Comparison of ENCODE assay signal across 8 mouse cellular contexts in genomic region chr6:29473941-29474691, GRCm38 (mm10). TPM values are rescaled to one million over a fixed set of nuclear protein-coding genes. Genes with fewer than 3 reads are reported as not detected.
DNase-seq lines count a peak whose midpoint lies in the region; ATAC-seq lines count a peak whose summit lies in the region.

No protein-coding gene starts in this region.

- H3K27ac ChIP-seq in intestine, embryonic 14.5 days (ENCODE audit: low read depth): no peak overlapping the region

- peak overlapping the region; percentile 82 for H3K4me2 ChIP-seq in intestine, embryonic 14.5 days (ENCODE audit: low read length)

- H3K9ac ChIP-seq in intestine, embryonic 14.5 days (ENCODE audit: low read length): peak overlapping the region; percentile 47

- peak overlapping the region; percentile 46 for H3K4me3 ChIP-seq in intestine, embryonic 14.5 days (ENCODE audit: low read depth, low read length)

- no peaks in the 10 kb centered on the region for H3K9me3 ChIP-seq in intestine, embryonic 14.5 days (ENCODE audit: control insufficient read depth, low read length)

- intact Hi-C loops in left cerebral cortex, postnatal 14 days (cut with DNase I): no loop called here

- WGBS in intestine, embryonic 14.5 days: 3% methylated on average over 33 of the region's 33 CpGs

- H3K36me3 ChIP-seq in intestine, embryonic 14.5 days (ENCODE audit: control insufficient read depth, insufficient read depth, low read length): peaks cover 12% of the 10 kb centered on the region

- ATAC-seq in intestine, embryonic 14.5 days (replicated peaks; ENCODE audit: low FRiP score, low TSS enrichment, low read depth): peak; percentile 92
- peak; percentile 99 for ATAC-seq in megakaryocyte-erythroid progenitor cell, adult 5-6 weeks (replicated peaks; ENCODE audit: low FRiP score, low TSS enrichment, poor library complexity, severe bottlenecking)

- DNase-seq in adrenal gland, adult 8-10 months: peak; percentile 84
- DNase-seq in embryo, embryonic 11 days: peak; percentile 90
- DNase-seq in gastrocnemius, postnatal 25 days: peak; percentile 69
- DNase-seq in intestine, embryonic 14.5 days (ENCODE audit: low spot score): peak; percentile 87
- peak; percentile 67 to 72 for DNase-seq in left cerebral cortex, postnatal 14 days (ENCODE audit: low spot score in 2 of 2)
- peak; percentile 72 for DNase-seq in right cerebral cortex, postnatal 14 days
- peak; percentile 56 to 73 for DNase-seq in urinary bladder, postnatal 36 days (ENCODE audit: low spot score in 2 of 2)

- H3K27me3 ChIP-seq in intestine, embryonic 14.5 days (replicated peaks; ENCODE audit: control insufficient read depth, insufficient read depth, low read length): no peaks in the 10 kb centered on the region

- H3K4me1 ChIP-seq in intestine, embryonic 14.5 days (replicated peaks; ENCODE audit: control insufficient read depth, insufficient read depth, low read length): 0 out of 2 replicates have a peak, but pooled peaks cover under 1% of the 10 kb centered on the region

RNA-seq across cellular contexts. Expression of gene Atp6v1fnb, which starts 2.9 kb away (rescaled TPM):
- total RNA-seq in adrenal gland, adult 8-10 months (2022): 1 to 10 TPM in 1 of 4 experiments, under 1 TPM in 2, not detected in 1; 0.38 to 1.5 (median 0.91) TPM
- total RNA-seq in gastrocnemius, postnatal 25 days (2021): not detected
- 0.28 TPM in 1 of 2 replicates, not detected in the other for polyA plus RNA-seq in intestine, embryonic 14.5 days (2014; fragmentation: Nextera tagmentation; extraction: Ambion mirVana)
- total RNA-seq in left cerebral cortex, postnatal 14 days (2021): 1 to 10 TPM in 1 of 2 experiments, under 1 TPM in 1; 0.70 to 1.3 TPM
- total RNA-seq in megakaryocyte-erythroid progenitor cell, adult 5-6 weeks (2014; fragmentation: Nextera tagmentation): not detected in 2 replicates
- total RNA-seq in megakaryocyte-erythroid progenitor cell, adult 5-6 weeks (2017): not detected in 2 replicates

RNA-seq across cellular contexts. Expression of gene Atp6v1f, which starts 6.6 kb away (rescaled TPM):
- total RNA-seq in adrenal gland, adult 8-10 months (2022): 100 to 1,000 TPM; 218 to 251 (median 230) TPM
- total RNA-seq in gastrocnemius, postnatal 25 days (2021): 100 to 1,000 TPM in 1 of 2 experiments, 10 to 100 TPM in 1; 90.2 to 102 TPM
- 291 and 300 TPM in 2 replicates for polyA plus RNA-seq in intestine, embryonic 14.5 days (2014; fragmentation: Nextera tagmentation; extraction: Ambion mirVana)
- total RNA-seq in left cerebral cortex, postnatal 14 days (2021): 100 to 1,000 TPM; 253 to 268 TPM
- total RNA-seq in megakaryocyte-erythroid progenitor cell, adult 5-6 weeks (2014; fragmentation: Nextera tagmentation): 168 and 176 TPM in 2 replicates
- 167 and 198 TPM in 2 replicates for total RNA-seq in megakaryocyte-erythroid progenitor cell, adult 5-6 weeks (2017)

RNA-seq across cellular contexts. Expression of gene Kcp, which starts 33.6 kb away (rescaled TPM):
- total RNA-seq in adrenal gland, adult 8-10 months (2022): 1 to 10 TPM; 1.7 to 2.5 (median 1.8) TPM
- total RNA-seq in gastrocnemius, postnatal 25 days (2021): 1 to 10 TPM; 5.1 to 5.7 TPM
- polyA plus RNA-seq in intestine, embryonic 14.5 days (2014; fragmentation: Nextera tagmentation; extraction: Ambion mirVana): 25.2 and 28.6 TPM in 2 replicates
- 1 to 10 TPM; 5.9 to 7.6 TPM for total RNA-seq in left cerebral cortex, postnatal 14 days (2021)
- not detected in 2 replicates for total RNA-seq in megakaryocyte-erythroid progenitor cell, adult 5-6 weeks (2014; fragmentation: Nextera tagmentation)
- not detected in 2 replicates for total RNA-seq in megakaryocyte-erythroid progenitor cell, adult 5-6 weeks (2017)

RNA-seq across cellular contexts. Expression of gene Flnc, which starts 41.1 kb away (rescaled TPM):
- 1 to 10 TPM; 2.9 to 8.6 (median 5.2) TPM for total RNA-seq in adrenal gland, adult 8-10 months (2022)
- 100 to 1,000 TPM; 420 to 954 TPM for total RNA-seq in gastrocnemius, postnatal 25 days (2021)
- polyA plus RNA-seq in intestine, embryonic 14.5 days (2014; fragmentation: Nextera tagmentation; extraction: Ambion mirVana): 14.7 and 15.8 TPM in 2 replicates
- 1 to 10 TPM; 2.0 to 2.2 TPM for total RNA-seq in left cerebral cortex, postnatal 14 days (2021)
- total RNA-seq in megakaryocyte-erythroid progenitor cell, adult 5-6 weeks (2014; fragmentation: Nextera tagmentation): not detected in 2 replicates
- total RNA-seq in megakaryocyte-erythroid progenitor cell, adult 5-6 weeks (2017): not detected in 2 replicates

RNA-seq across cellular contexts. Expression of gene Irf5, which starts 52.3 kb away (rescaled TPM):
- total RNA-seq in adrenal gland, adult 8-10 months (2022): 1 to 10 TPM; 5.1 to 7.8 (median 7.7) TPM
- 1 to 10 TPM; 1.4 to 8.5 TPM for total RNA-seq in gastrocnemius, postnatal 25 days (2021)
- 6.9 and 7.7 TPM in 2 replicates for polyA plus RNA-seq in intestine, embryonic 14.5 days (2014; fragmentation: Nextera tagmentation; extraction: Ambion mirVana)
- 1 to 10 TPM; 3.6 to 4.9 TPM for total RNA-seq in left cerebral cortex, postnatal 14 days (2021)
- total RNA-seq in megakaryocyte-erythroid progenitor cell, adult 5-6 weeks (2014; fragmentation: Nextera tagmentation): 0.59 and 1.1 TPM in 2 replicates
- total RNA-seq in megakaryocyte-erythroid progenitor cell, adult 5-6 weeks (2017): 0.99 and 5.9 TPM in 2 replicates
